Mouse (Mus musculus): ENCODE results near the gene 4930470P17Rik. TPM values are rescaled to one million over a fixed set of nuclear protein-coding genes. Genes with fewer than 3 reads are reported as not detected.

4930470P17Rik gene
- total and polyA plus RNA-seq, 3 experiments: not detected

GRCm38 (mm10) chr2:170535841-170536240 is 66.0 kb downstream of the 4930470P17Rik start:
- Histone ChIP-seq H3K4me3 (replicated peaks in 1 of 3; ENCODE audit: low read depth in 2 of 3, low read length in 2 of 3, poor library complexity in 1 of 3) (no peak overlapping the region), H3K79me2 (replicated peaks; ENCODE audit: control insufficient read depth, extremely low read depth, insufficient read depth, poor library complexity, severe bottlenecking) (no peaks in the 10 kb centered on the region), H3K9ac (ENCODE audit: insufficient read depth, low read depth) (no peak overlapping the region), H3K27ac (ENCODE audit: insufficient read depth, low read depth) (no peak overlapping the region), H3K36me3 (replicated peaks in 1 of 2; ENCODE audit: control insufficient read depth in 1 of 2, insufficient read depth in 1 of 2, low read length in 1 of 2) (no peaks in the 10 kb centered on the region), H3K9me3 (replicated peaks; ENCODE audit: low read length) (peaks cover 60% of the 10 kb centered on the region), H3K27me3 (replicated peaks) (no peaks in the 10 kb centered on the region), H3K4me1 (ENCODE audit: control insufficient read depth in 1 of 2, insufficient read depth in 2 of 2) (no peaks in the 10 kb centered on the region), H3K4me2 (ENCODE audit: insufficient read depth, low read depth, poor library complexity, severe bottlenecking) (no peak overlapping the region)
- no peak for DNase-seq (ENCODE audit: extremely low read depth)
- in situ Hi-C loops (cut with MboI; ENCODE audit: low pct_ligation_motif_present, low pct_unique_long_range_greater_than_20kb, low sequenced_read_pairs) (no loop called here), dilution Hi-C loops (cut with MboI; ENCODE audit: extremely low pct_ligation_motif_present, extremely low pct_unique_long_range_greater_than_20kb, low sequenced_read_pairs) (no loop called here)
- TF ChIP-seq ELF1 (IDR thresholded peaks at IDR 0.05; ENCODE audit: low read depth, low read length) (no peak), TBP (conservative IDR thresholded peaks at IDR 0.05; ENCODE audit: low read depth, low read length) (no peak), RCOR1 (conservative IDR thresholded peaks at IDR 0.05; ENCODE audit: low read depth, low read length) (no peak), GABPA (IDR thresholded peaks at IDR 0.05; ENCODE audit: insufficient replicate concordance, low read depth, low read length) (no peak), ZKSCAN1 (IDR thresholded peaks at IDR 0.05; ENCODE audit: borderline replicate concordance, low read depth, low read length) (no peak)

GRCm38 (mm10) chr2:170534803-170535174 is 67.0 kb downstream of the 4930470P17Rik start:
- H3K4me2 ChIP-seq (ENCODE audit: insufficient read depth, low read depth, poor library complexity, severe bottlenecking): no peak overlapping the region
- DNase-seq (ENCODE audit: extremely low read depth): no peak
- no peak overlapping the region for H3K9ac ChIP-seq (ENCODE audit: insufficient read depth, low read depth)
- no peaks in the 10 kb centered on the region for H3K36me3 ChIP-seq (replicated peaks in 1 of 2; ENCODE audit: control insufficient read depth in 1 of 2, insufficient read depth in 1 of 2, low read length in 1 of 2)
- in situ Hi-C loops (cut with MboI; ENCODE audit: low pct_ligation_motif_present, low pct_unique_long_range_greater_than_20kb, low sequenced_read_pairs) (no loop called here), dilution Hi-C loops (cut with MboI; ENCODE audit: extremely low pct_ligation_motif_present, extremely low pct_unique_long_range_greater_than_20kb, low sequenced_read_pairs) (no loop called here)
- H3K27me3 ChIP-seq (replicated peaks): no peaks in the 10 kb centered on the region
- no peak overlapping the region for H3K27ac ChIP-seq (ENCODE audit: insufficient read depth, low read depth)
- no peak overlapping the region for H3K4me3 ChIP-seq (replicated peaks in 1 of 3; ENCODE audit: low read depth in 2 of 3, low read length in 2 of 3, poor library complexity in 1 of 3)
- no peak for TF ChIP-seq USF1 (IDR thresholded peaks at IDR 0.05; ENCODE audit: low read depth, low read length)
- TF ChIP-seq ZNF384 (IDR thresholded peaks at IDR 0.05; ENCODE audit: low read depth, low read length): no peak
- no peak for TF ChIP-seq JUN (IDR thresholded peaks at IDR 0.05; ENCODE audit: insufficient read depth, low read depth, low read length)
- TF ChIP-seq MAFK (IDR thresholded peaks at IDR 0.05; ENCODE audit: insufficient replicate concordance, low read length): no peak
- TF ChIP-seq BHLHE40 (IDR thresholded peaks at IDR 0.05; ENCODE audit: low read depth, low read length): no peak
- no peak for TF ChIP-seq KAT2A (IDR thresholded peaks at IDR 0.05; ENCODE audit: insufficient replicate concordance, low read length)
- no peak for TF ChIP-seq ZKSCAN1 (IDR thresholded peaks at IDR 0.05; ENCODE audit: borderline replicate concordance, low read depth, low read length)
- TF ChIP-seq SMC3 (IDR thresholded peaks at IDR 0.05; ENCODE audit: low read depth, low read length): no peak
- no peak for TF ChIP-seq TBP (conservative IDR thresholded peaks at IDR 0.05; ENCODE audit: low read depth, low read length)
- TF ChIP-seq ELF1 (IDR thresholded peaks at IDR 0.05; ENCODE audit: low read depth, low read length): no peak
- TF ChIP-seq MAX (IDR thresholded peaks at IDR 0.05; ENCODE audit: low read length): no peak
- no peak for TF ChIP-seq IRF4 (IDR thresholded peaks at IDR 0.05; ENCODE audit: low read depth, low read length)
- TF ChIP-seq ETS1 (conservative IDR thresholded peaks at IDR 0.05; ENCODE audit: low read depth, low read length): no peak
- no peak for TF ChIP-seq EP300 (IDR thresholded peaks at IDR 0.05; ENCODE audit: low read length)
- TF ChIP-seq USF2 (conservative IDR thresholded peaks at IDR 0.05; ENCODE audit: low read depth, low read length): no peak
- TF ChIP-seq MXI1 (IDR thresholded peaks at IDR 0.05; ENCODE audit: low read depth, low read length): no peak
- no peak for TF ChIP-seq RCOR1 (conservative IDR thresholded peaks at IDR 0.05; ENCODE audit: low read depth, low read length)
- TF ChIP-seq UBTF (IDR thresholded peaks at IDR 0.05; ENCODE audit: low read depth, low read length): no peak
- no peak for TF ChIP-seq MAZ (IDR thresholded peaks at IDR 0.05; ENCODE audit: low read depth, low read length)
- no peaks in the 10 kb centered on the region for H3K4me1 ChIP-seq (ENCODE audit: control insufficient read depth in 1 of 2, insufficient read depth in 2 of 2)
- no peaks in the 10 kb centered on the region for H3K79me2 ChIP-seq (replicated peaks; ENCODE audit: control insufficient read depth, extremely low read depth, insufficient read depth, poor library complexity, severe bottlenecking)
- peaks cover 61% of the 10 kb centered on the region for H3K9me3 ChIP-seq (replicated peaks; ENCODE audit: low read length)

Data from CH12.LX (cell line).